Mouse (Mus musculus) layer of hippocampus, adult 2 months (tissue): ENCODE measurements around the gene Rogdi. TPM values are rescaled to one million over a fixed set of nuclear protein-coding genes. Genes with fewer than 3 reads are reported as not detected.

Source experiments
- DNase-seq, 2 experiments: peaks; one replicate each; pipeline ENCODE4 v3.0.0; 2022; ENCODE audit warnings: low spot score in 2 of 2
- H3K27ac ChIP-seq: fragments of 200-600 bp; 2 replicates; pipeline ENCODE4 v1.8.1; 2022
- H3K4me3 ChIP-seq: fragments of 200-600 bp; 2 replicates; pipeline ENCODE4 v1.8.1; 2022; ENCODE audit warnings: mild to moderate bottlenecking
- CTCF ChIP-seq: fragments of 200-600 bp; conservative IDR thresholded peaks from 2 replicates; pipeline ENCODE4 v1.8.1; 2022; ENCODE audit warnings: antibody characterized with exemption, mild to moderate bottlenecking, moderate library complexity
- total RNA-seq, 2 experiments: library from RNA; stranded (reverse); gene quantifications; 2 replicates each; pipeline ENCODE4 v1.2.3; 2021

Gene Rogdi
- total RNA-seq, 2 experiments from 2014 or later: 394 to 420 TPM

GRCm38 (mm10) chr16:4978275-4979051 is 34.9 kb downstream of the Rogdi start:
- Histone ChIP-seq H3K4me3 (no peak overlapping the region), H3K27ac (peak overlapping the region; percentile 81)
- TF ChIP-seq CTCF: no peak
- DNase-seq: no peak

- TF ChIP-seq CTCF: no peak
- no peak for DNase-seq
- Histone ChIP-seq H3K27ac (peak overlapping the region; percentile 72), H3K4me3 (no peak overlapping the region)
These were observed 37.2 kb downstream of the Rogdi start for GRCm38 (mm10) chr16:4976180-4976579.

- Histone ChIP-seq H3K4me3 (no peak overlapping the region), H3K27ac (no peak overlapping the region)
- TF ChIP-seq CTCF: no peak
- no peak for DNase-seq
These were observed 38.8 kb downstream of the Rogdi start for GRCm38 (mm10) chr16:4974521-4974920.

- TF ChIP-seq CTCF: no peak
- Histone ChIP-seq H3K4me3 (no peak overlapping the region), H3K27ac (no peak overlapping the region)
- no peak for DNase-seq
These were observed 41.7 kb downstream of the Rogdi start for GRCm38 (mm10) chr16:4971626-4972025.

GRCm38 (mm10) chr16:4969055-4969843 is 44.1 kb downstream of the Rogdi start:
- DNase-seq: no peak
- no peak for TF ChIP-seq CTCF
- H3K4me3 ChIP-seq: no peak overlapping the region
- no peak overlapping the region for H3K27ac ChIP-seq

GRCm38 (mm10) chr16:4968426-4968825 is 44.9 kb downstream of the Rogdi start:
- DNase-seq: no peak
- no peak overlapping the region for H3K27ac ChIP-seq
- H3K4me3 ChIP-seq: no peak overlapping the region
- TF ChIP-seq CTCF: no peak

GRCm38 (mm10) chr16:4965392-4966129 is 47.8 kb downstream of the Rogdi start:
- DNase-seq: no peak
- no peak overlapping the region; the same call in 1 of the 2 replicates for H3K4me3 ChIP-seq

GRCm38 (mm10) chr16:4964731-4965391 is 48.5 kb downstream of the Rogdi start:
- no peak for DNase-seq
- Histone ChIP-seq H3K27ac (peak overlapping the region; percentile 97), H3K4me3 (peak overlapping the region; percentile 75)
- TF ChIP-seq CTCF: no peak

More at GRCm38 (mm10) chr16:4965392-4966129, 47.8 kb downstream of the Rogdi start:
- H3K27ac ChIP-seq: peak overlapping the region; percentile 97
- no peak for TF ChIP-seq CTCF

- no peak for TF ChIP-seq CTCF
- peak within 1 kb of the TSS; percentile 75 for H3K4me3 ChIP-seq
- peak; percentile 99 to 100 for DNase-seq
- peak within 1 kb of the TSS; percentile 97 for H3K27ac ChIP-seq
These were observed 49.3 kb downstream of the Rogdi start, which contains the start of gene Anks3 for GRCm38 (mm10) chr16:4963797-4964709. Anks3 (minus strand) TSS chr16:4964205.

GRCm38 (mm10) chr16:4963346-4963745 is 50.0 kb downstream of the Rogdi start:
- no peak for DNase-seq
- TF ChIP-seq CTCF: no peak
- H3K4me3 ChIP-seq: peak overlapping the region; percentile 75
- H3K27ac ChIP-seq: peak overlapping the region; percentile 97

GRCm38 (mm10) chr16:4960260-4960659 is 53.1 kb downstream of the Rogdi start:
- peak overlapping the region; percentile 44; the same call in 1 of the 2 replicates for H3K27ac ChIP-seq
- TF ChIP-seq CTCF: no peak

More at GRCm38 (mm10) chr16:4960260-4960659, 53.1 kb downstream of the Rogdi start:
- DNase-seq: no peak
- no peak overlapping the region for H3K4me3 ChIP-seq

Other genes starting within 250 kb of the Rogdi start
- gene Cdip1, start 223.3 kb downstream of the Rogdi start, total RNA-seq: 100 to 1,000 TPM; 230 to 241 TPM
- not detected for gene 4930562C15Rik, start 178.1 kb downstream of the Rogdi start, total RNA-seq
- gene Ubald1, start 133.2 kb downstream of the Rogdi start, total RNA-seq: 10 to 100 TPM; 95.8 to 96.4 TPM
- 100 to 1,000 TPM; 211 to 212 TPM for gene Mgrn1, start 127.3 kb downstream of the Rogdi start, total RNA-seq
- gene Nudt16l1, start 74.8 kb downstream of the Rogdi start, total RNA-seq: 10 to 100 TPM; 79.1 to 79.6 TPM
- 10 to 100 TPM; 75.8 to 98.0 TPM for gene Anks3, start 49.3 kb downstream of the Rogdi start, total RNA-seq
- not detected for gene Sept12, start 15.7 kb downstream of the Rogdi start, total RNA-seq
- not detected for gene Smim22, start 6.3 kb downstream of the Rogdi start, total RNA-seq
- 100 to 1,000 TPM; 144 TPM for gene Glyr1, start 36.3 kb upstream of the Rogdi start, total RNA-seq
- gene Ubn1, start 36.5 kb upstream of the Rogdi start, total RNA-seq: 10 to 100 TPM; 43.6 to 44.2 TPM
- 1 to 10 TPM; 2.8 to 4.5 TPM for gene Ppl, start 118.9 kb upstream of the Rogdi start, total RNA-seq
- 1 to 10 TPM; 5.3 to 6.7 TPM for gene Sec14l5, start 133.6 kb upstream of the Rogdi start, total RNA-seq
- 10 to 100 TPM; 12.2 to 15.9 TPM for gene Nagpa, start 190.5 kb upstream of the Rogdi start, total RNA-seq
- 1 to 10 TPM; 4.6 to 4.9 TPM for gene AU021092, start 208.7 kb upstream of the Rogdi start, total RNA-seq
- gene Alg1, start 220.1 kb upstream of the Rogdi start, total RNA-seq: 10 to 100 TPM; 28.7 to 32.1 TPM
- gene Eef2kmt, start 242.4 kb upstream of the Rogdi start, total RNA-seq: 1 to 10 TPM; 4.7 TPM